Mouse (Mus musculus) right cerebral cortex, postnatal 25 days (tissue): ENCODE measurements around the gene Pdgfc.
A peak's percentile ranks its signal among the peaks of the same experiment; 100 is the strongest.

Experiments
- DNase-seq: peaks from one replicate; pipeline ENCODE4 v3.0.0; 2022

Pdgfc gene

DNA sequence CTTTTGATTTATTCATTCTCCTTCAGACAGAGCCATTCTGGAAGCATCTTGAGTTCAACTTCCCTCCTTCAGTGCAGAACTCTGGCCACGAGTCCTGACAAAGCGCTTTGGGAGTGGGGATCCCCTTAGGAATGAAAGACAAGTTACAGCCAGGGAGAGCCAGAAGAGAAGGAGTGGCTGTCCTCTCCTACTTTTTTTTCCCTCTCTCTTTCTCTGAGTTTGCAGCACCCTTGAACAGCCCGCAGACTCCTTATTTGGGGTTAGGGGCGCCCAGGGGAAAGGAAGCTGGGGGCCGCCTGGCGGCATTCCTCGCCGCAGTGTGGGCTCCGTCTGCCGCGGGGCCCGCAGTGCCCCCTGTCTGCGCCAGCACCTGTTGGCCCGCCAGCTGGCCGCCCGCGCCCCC, at the start of gene Pdgfc:
Pdgfc (plus strand) TSS at position 266 of the 403 bp plus-strand sequence.
- no peak for DNase-seq

GRCm38 (mm10) chr3:81009245-81009644, 27.0 kb upstream of the Pdgfc start:
- DNase-seq = no peak

DNA sequence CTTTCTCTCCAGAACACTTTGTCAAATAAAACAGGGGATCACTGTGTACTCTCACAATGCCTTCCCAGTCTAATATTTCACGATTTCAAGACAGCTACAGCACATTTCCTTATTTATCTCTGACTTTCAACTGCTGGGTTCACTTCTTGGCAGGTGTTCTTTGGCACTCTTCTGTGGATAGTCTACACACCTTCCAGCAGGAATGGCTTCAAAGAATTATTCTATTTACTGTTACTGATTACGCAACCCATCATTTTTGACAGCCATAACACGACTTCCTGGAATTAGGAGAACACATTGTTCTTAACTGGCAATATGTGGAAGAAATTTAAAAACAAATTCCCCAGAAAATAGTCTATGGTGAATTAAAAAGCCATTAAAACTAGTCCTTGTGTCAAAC, 26.3 kb upstream of the Pdgfc start:
- no peak for DNase-seq

GRCm38 (mm10) chr3:81017385-81018051, 18.7 kb upstream of the Pdgfc start:
- DNase-seq = no peak

DNA sequence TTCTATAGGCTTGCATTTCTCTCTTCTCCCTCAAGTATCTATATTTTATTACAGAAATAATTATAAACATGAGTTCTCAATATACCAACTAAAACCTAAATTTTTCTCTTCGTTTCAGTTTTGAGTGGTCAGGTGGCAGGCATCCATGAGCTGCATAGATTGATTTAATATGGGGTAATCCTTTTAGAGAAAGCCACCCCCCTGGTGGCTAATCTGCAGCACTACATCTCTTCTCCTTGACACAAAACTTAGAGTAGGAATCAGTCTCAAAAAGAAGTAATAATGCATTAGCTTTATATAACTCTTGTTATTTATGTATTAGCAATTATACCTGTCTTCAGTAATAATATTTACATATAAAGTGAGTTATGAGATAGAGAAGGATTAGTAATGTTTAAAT, 16.2 kb upstream of the Pdgfc start:
- DNase-seq = no peak

DNA sequence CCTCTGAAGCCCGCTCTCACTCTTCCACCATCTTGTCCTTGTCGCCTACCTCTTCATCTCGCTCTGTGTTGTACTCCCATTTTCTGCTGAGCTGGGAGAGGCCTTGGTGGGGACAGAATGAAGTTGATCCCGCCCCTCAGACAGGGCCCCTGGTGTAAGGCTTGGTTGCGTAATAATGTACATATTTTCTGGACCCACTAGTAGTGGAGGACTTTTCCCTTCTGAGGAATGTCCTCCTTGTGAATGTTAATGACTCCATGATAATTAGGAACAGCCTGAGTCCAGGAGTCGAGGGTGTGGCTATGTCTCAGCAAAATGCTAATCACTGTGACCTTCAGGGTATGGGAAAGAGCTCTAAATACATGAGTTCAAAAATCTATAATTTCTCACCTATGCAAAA, 14.4 kb upstream of the Pdgfc start:
- no peak for DNase-seq

GRCm38 (mm10) chr3:81022266-81022665, 13.9 kb upstream of the Pdgfc start:
- no peak for DNase-seq

- DNase-seq = no peak
These were observed 13.4 kb upstream of the Pdgfc start for GRCm38 (mm10) chr3:81022845-81023244.

DNA sequence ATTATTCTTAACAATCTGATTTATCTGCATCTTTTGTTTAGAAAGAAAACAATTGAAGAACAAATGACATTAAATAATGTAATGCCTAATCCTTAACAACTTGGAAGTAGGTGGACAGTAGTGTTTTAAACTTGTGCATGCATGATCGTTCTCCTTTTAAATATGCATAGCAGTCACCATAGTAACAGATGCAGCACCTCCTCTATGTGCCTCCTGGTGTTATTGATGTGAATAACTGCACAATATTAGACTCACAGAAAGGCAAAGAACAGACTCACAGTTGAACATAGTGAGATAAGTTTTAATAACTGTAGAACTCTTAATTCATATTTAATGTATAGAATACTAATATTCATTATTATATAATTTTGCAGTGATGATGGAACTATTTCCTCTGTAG, 12.6 kb upstream of the Pdgfc start:
- no peak for DNase-seq

GRCm38 (mm10) chr3:81025568-81026213, 10.5 kb upstream of the Pdgfc start:
- DNase-seq = no peak

DNA sequence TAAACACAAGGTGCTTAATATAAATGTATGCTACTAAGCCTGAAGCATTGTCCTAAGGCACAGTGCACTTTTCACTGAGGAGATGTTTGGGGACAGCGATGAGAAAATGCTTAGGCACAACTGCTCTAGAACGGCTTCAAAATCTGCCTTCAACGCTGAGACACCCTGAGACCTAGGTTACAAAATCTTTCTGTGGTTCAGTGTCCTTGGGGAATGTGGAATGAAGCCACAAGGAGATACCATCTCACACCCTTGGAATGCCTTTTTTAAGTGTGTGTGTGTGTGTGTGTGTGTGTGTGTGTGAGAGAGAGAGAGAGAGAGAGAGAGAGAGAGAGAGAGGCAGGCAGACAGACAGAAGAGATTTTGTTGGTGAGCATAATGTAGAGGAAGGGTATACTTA, 7.9 kb upstream of the Pdgfc start:
- DNase-seq = no peak

GRCm38 (mm10) chr3:81029321-81029720, 6.9 kb upstream of the Pdgfc start:
- no peak for DNase-seq

DNA sequence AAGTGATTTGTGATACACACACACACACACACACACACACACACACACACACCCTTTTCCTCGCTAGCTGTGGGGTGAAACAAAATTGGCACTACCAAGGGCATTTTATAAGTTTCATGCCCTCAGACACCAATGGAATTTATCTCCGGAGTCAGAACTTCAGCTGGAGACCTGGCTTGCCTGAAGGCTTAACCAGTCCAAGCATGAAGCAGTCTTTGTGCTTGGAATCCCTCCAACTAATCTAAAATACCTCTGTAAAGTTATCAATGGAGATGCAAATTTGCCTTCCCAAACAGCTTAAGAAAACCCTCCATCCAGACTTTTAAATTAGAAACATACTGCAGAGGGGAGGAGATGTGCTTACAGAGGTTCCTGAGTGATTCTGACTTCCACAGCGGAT, 6.3 kb upstream of the Pdgfc start:
- DNase-seq = no peak

DNA sequence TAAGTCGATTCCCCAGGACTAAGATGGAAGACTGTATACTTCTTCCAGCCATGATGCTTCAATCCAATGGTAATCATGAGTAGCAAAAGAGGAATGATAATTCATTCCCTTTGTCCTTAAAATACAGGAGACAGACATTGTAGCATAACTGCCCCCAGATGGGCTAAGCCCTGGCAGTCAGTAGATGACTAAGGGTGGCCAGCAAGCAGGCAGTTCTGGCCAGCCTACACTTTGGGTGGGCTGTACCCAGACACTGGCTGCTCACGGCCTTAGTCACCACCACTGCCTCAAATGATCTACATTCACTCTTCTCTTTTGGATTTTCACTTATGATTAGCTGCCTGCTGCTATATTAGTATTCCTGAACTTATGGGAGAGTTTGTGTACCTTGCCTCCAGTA, 5.9 kb upstream of the Pdgfc start:
- DNase-seq = no peak

DNA sequence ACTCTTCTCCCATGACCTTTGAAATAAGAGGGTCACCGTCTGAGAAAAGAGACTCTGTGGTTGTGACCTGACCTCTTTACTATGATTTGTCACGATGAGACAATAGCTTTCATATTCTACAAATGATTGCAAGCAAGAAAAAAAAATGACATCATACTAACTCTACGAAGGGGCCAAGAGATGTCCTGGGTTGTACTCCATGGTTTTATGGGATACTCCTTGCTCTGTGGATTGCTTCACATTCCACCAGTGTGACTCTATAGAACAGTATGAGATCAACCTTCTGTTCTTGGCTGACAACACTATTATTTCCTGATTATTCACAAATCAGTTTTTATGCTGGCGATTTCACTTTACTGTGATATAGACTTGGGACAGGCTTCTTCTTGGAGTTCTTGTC, 4.2 kb upstream of the Pdgfc start:
- no peak for DNase-seq

GRCm38 (mm10) chr3:81034336-81035102, 1.7 kb upstream of the Pdgfc start:
- DNase-seq = no peak

- DNase-seq = peak; percentile 65
These were observed 517 bp downstream of the Pdgfc start for GRCm38 (mm10) chr3:81036554-81037311.

- peak; percentile 50 for DNase-seq
These were observed 1.2 kb downstream of the Pdgfc start for GRCm38 (mm10) chr3:81037312-81037859.

GRCm38 (mm10) chr3:81039131-81039653, 3.0 kb downstream of the Pdgfc start:
- peak; percentile 42 for DNase-seq

GRCm38 (mm10) chr3:81044653-81045343, 8.6 kb downstream of the Pdgfc start:
- DNase-seq = no peak

DNA sequence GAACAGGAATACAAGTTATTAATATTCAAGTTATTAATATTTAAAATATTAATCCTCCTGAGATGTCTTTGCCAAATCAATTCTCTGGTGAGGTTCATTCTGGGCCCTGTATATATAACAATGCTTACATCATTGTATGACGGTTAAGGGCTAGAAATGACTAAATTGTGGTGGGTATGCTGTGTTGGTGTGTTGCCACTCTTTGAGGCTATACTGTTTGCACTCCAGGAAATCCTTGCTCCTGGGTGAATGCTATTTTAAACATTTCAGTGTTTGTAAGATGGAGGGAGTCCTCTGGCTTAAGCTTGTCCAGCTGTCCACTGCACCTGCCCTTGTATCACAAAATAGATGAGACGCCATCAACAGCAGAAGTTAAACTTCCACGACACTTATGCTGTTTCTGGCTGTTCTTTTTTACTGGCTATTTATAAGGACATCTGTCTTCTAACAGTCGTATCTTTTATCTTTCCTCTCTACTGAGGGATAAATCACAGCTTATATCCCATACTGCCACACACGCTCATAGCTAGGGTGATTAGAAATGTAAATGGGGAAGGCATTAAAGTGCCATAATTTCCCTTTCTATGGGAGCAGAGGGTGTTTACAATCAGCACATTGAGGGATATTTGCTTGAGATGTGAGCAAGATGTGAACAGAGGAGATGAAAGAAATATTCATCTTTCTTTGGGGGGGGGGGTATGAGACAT, 9.3 kb downstream of the Pdgfc start:
- no peak for DNase-seq
